Mouse (Mus musculus): ENCODE data around the gene Tbc1d15.

Tbc1d15 gene

GRCm38 (mm10) chr10:115251088-115251934 is at the start of gene Tbc1d15:
TSS of gene Tbc1d15 (minus strand) at chr10:115251467.
- DNase-seq, result peak; percentile 98 to 99

DNA sequence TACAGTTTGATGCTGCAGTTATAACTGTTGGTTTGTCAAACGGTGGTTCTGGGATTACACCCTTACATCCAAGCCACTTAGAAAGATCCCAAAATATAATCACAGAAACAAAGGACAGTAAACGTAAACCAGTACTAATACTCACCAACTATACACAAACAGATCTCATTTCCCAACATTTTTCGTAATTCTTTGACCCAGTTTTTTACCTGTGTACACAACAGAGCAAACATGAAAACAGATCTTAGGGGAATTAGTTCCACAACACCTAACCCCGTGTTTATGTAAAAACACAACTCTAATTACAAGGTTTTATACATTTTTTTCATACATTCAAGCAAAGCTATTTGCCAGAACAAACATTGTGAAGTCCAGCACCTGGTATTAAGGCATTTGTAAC is 47.4 kb upstream of the Tbc1d15 start:
- no peak for DNase-seq

GRCm38 (mm10) chr10:115297582-115297981 is 46.3 kb upstream of the Tbc1d15 start:
- DNase-seq, result no peak

- DNase-seq, result no peak
Measured at GRCm38 (mm10) chr10:115296401-115296935, 45.2 kb upstream of the Tbc1d15 start.

GRCm38 (mm10) chr10:115295162-115295561 is 43.9 kb upstream of the Tbc1d15 start:
- DNase-seq, result no peak

DNA sequence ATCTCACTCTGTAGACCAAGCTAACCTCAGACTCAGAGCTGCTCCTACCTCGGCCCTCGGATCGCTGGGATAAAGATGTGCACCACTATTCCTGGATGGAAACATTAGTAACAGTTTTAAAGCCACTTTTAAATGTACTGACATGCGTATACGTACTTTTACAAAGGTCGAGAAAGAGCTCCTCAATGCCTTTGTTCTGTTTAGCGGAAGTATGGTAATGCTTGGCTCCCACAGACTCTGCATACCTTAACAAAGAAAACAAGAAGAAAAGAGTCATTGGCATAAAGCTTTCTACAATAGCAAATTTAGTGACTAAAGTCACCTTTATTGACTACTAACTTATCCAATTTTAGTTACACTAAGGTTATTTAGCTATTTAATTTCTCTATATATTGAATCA is 43.4 kb upstream of the Tbc1d15 start:
- no peak for DNase-seq

- DNase-seq, result no peak
Measured at GRCm38 (mm10) chr10:115293946-115294345, 42.7 kb upstream of the Tbc1d15 start.

- DNase-seq, result no peak
Measured at GRCm38 (mm10) chr10:115290671-115291070, 39.4 kb upstream of the Tbc1d15 start.

GRCm38 (mm10) chr10:115288856-115289255 is 37.6 kb upstream of the Tbc1d15 start:
- DNase-seq, result no peak

- no peak for DNase-seq
Measured at GRCm38 (mm10) chr10:115284170-115284569, 32.9 kb upstream of the Tbc1d15 start.

GRCm38 (mm10) chr10:115281381-115281780 is 30.1 kb upstream of the Tbc1d15 start:
- no peak for DNase-seq

GRCm38 (mm10) chr10:115271649-115272048 is 20.4 kb upstream of the Tbc1d15 start:
- DNase-seq, result no peak

- DNase-seq, result no peak
Measured at GRCm38 (mm10) chr10:115270612-115271390, 19.5 kb upstream of the Tbc1d15 start.

DNA sequence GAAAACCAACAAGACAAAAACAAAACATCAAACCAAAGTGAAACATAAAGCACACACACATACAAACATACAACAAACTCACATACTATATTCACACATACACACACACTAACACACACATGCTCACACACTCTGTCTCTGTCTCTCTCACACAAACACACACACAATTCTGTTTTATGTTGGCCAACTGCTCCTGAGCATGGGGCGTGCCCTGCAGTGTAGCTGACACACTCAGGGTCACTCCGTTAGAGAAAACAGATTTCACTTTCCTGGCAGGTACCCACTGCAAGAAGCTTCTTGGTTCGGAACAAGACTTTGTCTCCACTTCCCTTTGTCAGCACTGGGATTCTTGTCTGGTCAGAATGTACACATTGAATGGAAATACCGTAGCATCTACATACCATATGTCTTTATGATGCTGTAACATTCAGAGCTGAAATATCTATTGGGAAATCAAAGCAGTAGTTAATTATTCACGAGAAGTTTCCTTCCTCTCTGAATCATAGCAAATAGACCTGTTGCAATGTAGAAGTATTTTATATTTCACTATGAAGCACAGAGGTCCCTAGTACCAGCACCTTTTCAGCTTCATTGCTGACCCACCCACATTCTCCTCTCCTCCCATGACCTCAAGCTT is 11.8 kb upstream of the Tbc1d15 start:
- no peak for DNase-seq

DNA sequence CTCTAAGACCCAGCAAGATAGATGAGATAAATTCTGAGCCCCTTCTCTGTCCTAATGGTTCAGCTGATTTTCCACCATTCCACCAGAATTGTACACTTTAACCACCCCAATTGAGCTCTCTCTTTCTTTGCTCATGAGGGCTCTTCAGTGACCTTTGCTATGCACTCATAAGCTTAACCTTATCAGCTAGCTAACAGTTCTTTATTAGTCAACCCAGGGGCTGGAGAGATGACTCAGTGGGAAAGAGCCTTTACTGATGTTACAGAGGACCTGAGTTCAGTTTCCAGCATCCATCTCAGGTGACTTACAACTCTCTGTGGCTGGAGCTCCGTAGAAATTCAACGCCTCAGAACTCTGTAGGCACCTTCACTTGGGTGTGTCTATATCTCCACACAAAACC is 11.0 kb upstream of the Tbc1d15 start:
- no peak for DNase-seq

GRCm38 (mm10) chr10:115261428-115261827 is 10.2 kb upstream of the Tbc1d15 start:
- no peak for DNase-seq

- DNase-seq, result no peak
Measured at GRCm38 (mm10) chr10:115256162-115256561, 4.9 kb upstream of the Tbc1d15 start.

DNA sequence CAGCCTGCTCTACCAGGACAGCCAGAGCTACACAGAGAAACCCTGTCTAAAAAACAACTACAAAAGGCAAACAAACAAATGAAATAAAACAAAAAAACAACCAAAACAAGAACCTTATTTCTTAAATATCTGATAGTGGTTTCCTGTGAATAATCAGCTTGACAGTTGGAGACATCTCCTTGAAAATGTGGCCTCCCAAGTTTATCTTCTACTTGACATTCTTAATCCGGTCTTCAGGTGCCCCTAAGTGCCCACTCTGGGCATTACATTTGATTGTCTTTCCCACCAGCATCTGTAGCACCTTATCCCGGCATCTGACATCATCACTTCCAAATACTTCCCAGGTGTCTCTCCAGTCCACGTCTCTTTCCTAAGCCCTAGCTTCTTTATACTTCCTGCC is 2.3 kb upstream of the Tbc1d15 start:
- no peak for DNase-seq

DNA sequence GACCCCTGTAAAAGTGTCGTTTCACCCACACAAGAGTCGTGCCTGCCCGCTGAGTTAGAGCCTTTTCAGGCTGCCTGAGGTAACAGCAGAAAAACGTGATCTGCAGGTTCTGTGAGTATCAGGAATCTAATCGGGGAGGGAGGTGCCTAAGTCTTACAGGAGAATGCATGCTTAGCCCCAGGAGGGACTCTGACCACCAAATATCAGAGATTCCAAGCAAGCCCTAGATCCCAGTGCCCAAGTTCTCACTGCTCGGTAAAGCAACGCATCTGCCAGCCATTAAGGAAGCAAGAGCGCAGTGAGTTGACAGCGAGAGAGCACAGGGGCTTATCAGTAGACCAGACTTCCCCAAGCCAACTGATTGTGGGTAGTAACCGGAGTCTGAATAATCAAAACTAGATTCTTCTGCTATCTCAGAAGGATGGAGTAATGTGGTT is 1.1 kb upstream of the Tbc1d15 start:
- DNase-seq, result peak in 1 of 2 experiments; percentile 19

DNA sequence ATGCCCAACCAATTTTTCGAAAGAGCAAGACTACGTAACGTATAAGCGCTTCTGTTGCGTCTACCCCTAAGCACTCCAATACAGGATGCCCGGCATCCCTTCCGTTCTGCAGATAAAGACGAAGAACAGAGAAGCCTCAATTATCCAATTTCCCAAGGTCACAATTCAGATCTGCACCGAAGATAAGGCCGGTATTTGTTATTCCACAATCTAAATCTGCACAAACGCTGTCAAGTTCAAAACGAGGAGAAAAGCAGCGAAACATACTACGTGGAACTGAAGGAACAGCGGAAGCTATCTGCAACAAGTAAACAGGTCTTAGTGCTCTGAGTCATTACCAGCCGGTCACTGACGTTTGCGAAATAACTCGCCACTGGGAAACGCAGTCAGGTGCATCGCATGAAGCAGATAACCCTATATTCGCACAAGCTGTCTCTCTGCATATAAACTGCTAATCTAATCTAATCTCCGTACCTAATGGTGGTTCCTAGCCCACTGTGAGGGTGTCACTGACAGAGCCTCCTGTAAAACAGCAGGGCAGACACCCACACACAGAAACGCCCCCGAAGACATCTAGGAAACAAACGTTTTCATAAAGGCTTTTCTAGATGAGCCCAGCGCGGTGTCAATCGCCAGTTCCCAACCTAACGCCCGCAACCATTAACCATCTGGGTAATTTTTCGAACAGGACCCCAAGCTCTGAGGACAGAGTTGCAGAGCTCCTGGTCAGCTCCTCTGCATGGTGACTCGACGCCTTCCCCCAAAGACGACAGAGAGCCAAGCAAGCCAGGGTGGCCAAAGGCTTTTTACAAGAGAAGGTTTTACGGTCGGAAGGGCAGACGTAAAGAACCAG is 806 bp downstream of the Tbc1d15 start:
- DNase-seq, result no peak

DNA sequence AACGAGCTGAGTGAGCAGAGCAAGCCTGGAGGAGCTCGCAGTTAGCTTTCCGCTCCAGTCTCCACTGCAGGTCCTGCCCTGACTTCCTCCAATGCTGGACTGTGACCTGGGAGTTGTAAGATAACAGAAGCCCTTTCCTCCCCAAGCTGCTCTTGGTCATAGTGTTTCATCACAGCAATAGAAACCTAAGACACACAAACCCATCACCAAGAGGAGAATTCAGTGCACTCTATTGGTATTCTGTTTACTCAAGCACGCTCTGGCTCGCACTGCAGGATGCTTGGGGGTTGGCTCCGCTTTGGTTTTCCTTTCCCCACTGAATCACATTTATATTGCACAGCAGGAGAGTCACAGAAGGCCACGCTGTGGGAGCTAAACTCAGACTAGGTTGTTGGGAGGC is 3.2 kb downstream of the Tbc1d15 start:
- peak; percentile 11 to 44 for DNase-seq

- no peak for DNase-seq
Measured at GRCm38 (mm10) chr10:115245488-115245887, 5.8 kb downstream of the Tbc1d15 start.

Measured in cerebellum, postnatal 14 days (tissue).